Mouse (Mus musculus) small intestine, adult 2 months (tissue): ENCODE measurements around the gene Acot4. TPM values are rescaled to one million over a fixed set of nuclear protein-coding genes. Genes with fewer than 3 reads are reported as not detected.
"Not testable (repeated sequence)": the region's sequence is repeated elsewhere in the genome, so short reads cannot be mapped to it uniquely, and the experiment has no call there.

ENCODE experiments used
- H3K27ac ChIP-seq: fragments of 200-500 bp; 2 replicates; pipeline ENCODE4 v1.5.1; 2012; ENCODE audit warnings: low read depth, low read length, control low read depth, inconsistent platforms; ENCODE audit not compliant: insufficient read depth
- H3K27me3 ChIP-seq: fragments of 200-500 bp; 2 replicates; pipeline ENCODE4 v1.6.1; 2012; ENCODE audit warnings: mild to moderate bottlenecking, moderate library complexity, low read length, inconsistent platforms; ENCODE audit not compliant: control insufficient read depth, insufficient read depth
- H3K36me3 ChIP-seq: fragments of 200-500 bp; 2 replicates; pipeline ENCODE4 v1.6.1; 2012; ENCODE audit warnings: mild to moderate bottlenecking, low read length, control low read depth, inconsistent platforms; ENCODE audit not compliant: control insufficient read depth, insufficient read depth
- H3K4me1 ChIP-seq: fragments of 200-500 bp; 2 replicates; pipeline ENCODE4 v1.6.1; 2012; ENCODE audit warnings: low read length, inconsistent platforms, mixed read lengths; ENCODE audit not compliant: control insufficient read depth, insufficient read depth, insufficient read length
- H3K4me3 ChIP-seq: fragments of 200-500 bp; 2 replicates; pipeline ENCODE4 v1.5.1; 2012; ENCODE audit warnings: low read depth, mild to moderate bottlenecking, control low read depth, inconsistent platforms, low read length, moderate library complexity
- CTCF ChIP-seq: fragments of 200-500 bp; IDR thresholded peaks from 2 replicates; pipeline ENCODE4 v1.5.1; 2012; ENCODE audit warnings: low read depth, mild to moderate bottlenecking, control low read depth, inconsistent platforms, low read length, moderate library complexity, mixed read lengths; ENCODE audit not compliant: insufficient replicate concordance, insufficient read length; ENCODE audit errors: extremely low read depth
- POLR2A ChIP-seq: fragments of 200-500 bp; IDR thresholded peaks from 2 replicates; pipeline ENCODE4 v1.6.1; 2012; ENCODE audit warnings: low read depth, mild to moderate bottlenecking, control low read depth, inconsistent platforms, low read length, moderate library complexity
- WGBS: fragments of 180-500 bp; shearing (Covaris S2); methylation state at CpG from one replicate; pipeline ENCODE4 v1.1.7; 2018; 5-methylcytosine and 5-hydroxymethylcytosine counted together
- polyA plus RNA-seq: library from polyadenylated mRNA; depleted of rRNA; stranded (reverse); fragments of >200 nt; gene quantifications from 2 replicates; pipeline ENCODE4 v1.2.3, GENCODE M21; 2012; rRNA removed

Acot4 gene
- 7.7 and 34.2 TPM in 2 replicates for polyA plus RNA-seq

GRCm38 (mm10) chr12:84038241-84038640 is at the start of gene Acot4:
Acot4 (plus strand) TSS chr12:84038379.
- peaks cover 15% of the 10 kb centered on the region; the same call in 1 of the 2 replicates for H3K4me1 ChIP-seq
- H3K27ac ChIP-seq: peak within 1 kb of the TSS; percentile 78
- WGBS: 11% methylated on average over 32 of the region's 32 CpGs
- peak within 1 kb of the TSS; percentile 79 for H3K4me3 ChIP-seq
- H3K27me3 ChIP-seq, H3K36me3 ChIP-seq: not testable (repeated sequence)

DNA sequence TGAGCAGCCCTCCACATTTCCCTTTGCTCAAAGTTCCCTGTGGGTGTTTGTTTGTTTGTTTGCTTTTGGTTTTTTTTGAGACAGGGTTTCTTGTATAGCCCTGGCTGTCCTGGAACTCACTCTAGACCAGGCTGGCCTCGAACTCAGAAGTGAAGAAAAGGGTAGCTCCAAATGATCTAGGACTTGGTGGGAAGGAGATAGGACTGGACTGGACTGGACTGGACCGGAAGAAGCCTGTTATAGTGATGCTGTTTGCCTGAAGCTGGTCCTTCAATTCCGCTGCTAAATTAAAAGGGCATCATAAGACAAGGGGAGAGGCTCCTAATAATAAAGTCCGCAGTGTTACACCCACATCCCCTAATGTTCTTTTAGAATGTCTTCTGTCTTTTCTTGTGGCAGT is 49.7 kb upstream of the Acot4 start:
- Histone ChIP-seq H3K4me1 (no peaks in the 10 kb centered on the region), H3K36me3 (0 out of 2 replicates have a peak, but pooled peaks cover 2% of the 10 kb centered on the region), H3K4me3 (peak overlapping the region; percentile 65), H3K27ac (no peak overlapping the region), H3K27me3 (no peaks in the 10 kb centered on the region)
- 52% methylated on average over 4 of the region's 4 CpGs for WGBS
- TF ChIP-seq POLR2A (no peak), CTCF (no peak)

- WGBS: 95% methylated on average over 4 of the region's 4 CpGs
- Histone ChIP-seq H3K27me3 (no peaks in the 10 kb centered on the region), H3K36me3 (0 out of 2 replicates have a peak, but pooled peaks cover 2% of the 10 kb centered on the region), H3K27ac (no peak overlapping the region), H3K4me1 (no peaks in the 10 kb centered on the region), H3K4me3 (no peak overlapping the region)
- no peak for TF ChIP-seq POLR2A
- no peak for TF ChIP-seq CTCF
Measured at GRCm38 (mm10) chr12:83989378-83989777, 48.8 kb upstream of the Acot4 start.

GRCm38 (mm10) chr12:83997221-83997620 is 41.0 kb upstream of the Acot4 start:
- no peak overlapping the region for H3K27ac ChIP-seq
- no peaks in the 10 kb centered on the region for H3K27me3 ChIP-seq
- no peak overlapping the region for H3K4me3 ChIP-seq
- TF ChIP-seq CTCF (no peak), POLR2A (no peak)
- peaks cover 6% of the 10 kb centered on the region; the same call in 1 of the 2 replicates for H3K4me1 ChIP-seq
- WGBS: 69% methylated on average over 2 of the region's 2 CpGs
- H3K36me3 ChIP-seq: 0 out of 2 replicates have a peak, but pooled peaks cover 2% of the 10 kb centered on the region

DNA sequence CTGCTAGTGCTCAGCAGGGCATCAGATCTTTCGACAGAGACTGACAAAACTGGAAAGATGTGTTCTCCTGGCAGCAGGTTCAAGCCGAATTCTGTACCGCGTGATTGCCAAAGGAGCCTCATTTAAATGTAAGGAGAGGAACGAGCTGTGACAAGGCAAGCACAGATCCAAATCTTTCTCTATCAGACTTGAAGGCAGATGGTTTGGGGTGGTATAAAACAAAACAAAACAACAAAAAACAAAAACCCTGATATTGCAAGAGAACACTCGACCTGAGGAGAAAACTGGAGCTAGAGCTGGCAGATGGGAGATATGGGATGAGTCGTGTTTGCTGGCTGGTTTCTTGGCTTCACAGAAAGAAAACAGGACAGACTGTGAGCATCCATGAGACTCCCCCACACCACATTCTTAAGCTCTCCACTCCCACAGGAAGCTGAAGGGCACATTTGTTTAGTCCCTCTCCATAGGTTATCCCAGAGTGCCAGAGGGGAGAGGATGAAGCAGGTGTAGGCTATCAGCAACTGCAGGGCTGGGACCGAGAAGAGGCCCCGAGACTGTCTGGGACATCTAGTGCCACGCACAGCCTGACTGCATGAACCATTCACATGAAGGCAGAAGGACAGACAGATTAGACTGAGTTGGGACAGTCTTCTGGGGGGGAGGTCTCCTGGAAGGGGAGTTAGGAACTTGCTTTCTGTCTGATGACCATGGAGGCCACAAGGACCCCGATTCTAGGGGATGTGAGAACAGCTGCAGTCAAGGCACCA is 39.7 kb upstream of the Acot4 start:
- no peak for TF ChIP-seq CTCF
- TF ChIP-seq POLR2A: no peak
- H3K27ac ChIP-seq: no peak overlapping the region
- no peaks in the 10 kb centered on the region for H3K36me3 ChIP-seq
- H3K4me3 ChIP-seq: no peak overlapping the region
- 34% methylated on average over 11 of the region's 11 CpGs for WGBS
- H3K4me1 ChIP-seq: peaks cover 6% of the 10 kb centered on the region; the same call in 1 of the 2 replicates
- H3K27me3 ChIP-seq: no peaks in the 10 kb centered on the region

GRCm38 (mm10) chr12:83999237-83999636 is 38.9 kb upstream of the Acot4 start:
- H3K36me3 ChIP-seq, H3K4me1 ChIP-seq, H3K4me3 ChIP-seq, H3K27me3 ChIP-seq, H3K27ac ChIP-seq: not testable (repeated sequence)
- WGBS: 10% methylated on average over 8 of the region's 8 CpGs

DNA sequence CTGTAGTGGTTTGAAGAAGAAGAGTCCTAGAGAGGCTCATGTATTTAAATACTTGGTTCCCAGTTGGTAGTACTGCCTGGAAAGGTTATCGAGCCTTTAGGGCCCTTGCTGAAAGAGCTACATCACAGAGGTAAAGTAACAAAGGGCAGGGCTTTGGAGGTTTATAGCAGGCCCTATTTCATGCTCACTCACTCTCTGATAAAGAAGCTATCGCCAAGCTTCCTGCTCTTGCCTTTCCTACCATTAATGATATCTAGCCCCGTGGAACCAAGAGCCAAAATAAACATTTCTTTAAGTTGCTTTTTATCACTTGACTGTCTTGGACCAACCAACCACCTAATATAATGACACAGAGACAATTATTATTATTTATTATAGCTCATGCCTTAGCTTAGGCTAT is 37.8 kb upstream of the Acot4 start:
- Histone ChIP-seq H3K36me3 (no peaks in the 10 kb centered on the region), H3K27ac (no peak overlapping the region), H3K27me3 (no peaks in the 10 kb centered on the region), H3K4me3 (no peak overlapping the region), H3K4me1 (peaks cover 6% of the 10 kb centered on the region; the same call in 1 of the 2 replicates)
- TF ChIP-seq CTCF (no peak), POLR2A (no peak)
- WGBS: 21% methylated on average over 3 of the region's 3 CpGs
